Mouse (Mus musculus) midbrain, embryonic 14.5 days (tissue): ENCODE results near the gene Lpin3. TPM values are rescaled to one million over a fixed set of nuclear protein-coding genes. Genes with fewer than 3 reads are reported as not detected.

ENCODE experiments used
- ATAC-seq: fragments of 200-750 bp; cut with Nextera tagmentation; 2 replicates; pipeline ENCODE4 v1.8.0; 2017; ENCODE audit warnings: moderate number of reproducible peaks, moderate library complexity; ENCODE audit not compliant: low FRiP score, low TSS enrichment
- DNase-seq: peaks from one replicate; pipeline ENCODE4 v3.0.0-alpha.2; 2015
- H3K27ac ChIP-seq: fragments of 300-500 bp; sonication (generic); replicated peaks from 2 replicates; pipeline ENCODE4 v1.5.1; 2014; ENCODE audit warnings: mild to moderate bottlenecking, low read depth, low read length, moderate library complexity
- H3K27me3 ChIP-seq: fragments of 300-500 bp; sonication (generic); 2 replicates; pipeline ENCODE4 v1.6.1; 2014; ENCODE audit warnings: low read length, control low read depth, mixed read lengths; ENCODE audit not compliant: control insufficient read depth, insufficient read depth
- H3K36me3 ChIP-seq: fragments of 300-500 bp; sonication (generic); 2 replicates; pipeline ENCODE4 v1.6.1; 2014; ENCODE audit warnings: low read length, control low read depth; ENCODE audit not compliant: control insufficient read depth, insufficient read depth
- H3K4me1 ChIP-seq: fragments of 300-500 bp; sonication (generic); 2 replicates; pipeline ENCODE4 v1.6.1; 2014; ENCODE audit warnings: mild to moderate bottlenecking, antibody characterized with exemption, low read length, control low read depth; ENCODE audit not compliant: control insufficient read depth, insufficient read depth
- H3K4me2 ChIP-seq: fragments of 300-500 bp; sonication (generic); 2 replicates; pipeline ENCODE4 v1.6.1; 2014; ENCODE audit warnings: mild to moderate bottlenecking, low read length, moderate library complexity
- H3K4me3 ChIP-seq: fragments of 300-500 bp; sonication (generic); replicated peaks from 2 replicates; pipeline ENCODE4 v1.5.1; 2014; ENCODE audit warnings: low read depth, low read length
- H3K9ac ChIP-seq: fragments of 300-500 bp; sonication (generic); replicated peaks from 2 replicates; pipeline ENCODE4 v1.6.1; 2014; ENCODE audit warnings: mild to moderate bottlenecking, low read length, moderate library complexity
- H3K9me3 ChIP-seq: fragments of 300-500 bp; sonication (generic); 2 replicates; pipeline ENCODE4 v1.6.1; 2016; ENCODE audit warnings: low read length, control low read depth, mixed read lengths; ENCODE audit not compliant: control insufficient read depth
- WGBS: fragments of 180-500 bp; shearing (Covaris S2); extraction: QIAGEN DNeasy Blood & Tissue Kit; methylation state at CpG from one replicate; pipeline ENCODE4 v1.1.7; 2014; 5-methylcytosine and 5-hydroxymethylcytosine counted together
- polyA plus RNA-seq: library from polyadenylated mRNA; unstranded; fragments of >200 nt; fragmentation: Nextera tagmentation; extraction: Ambion mirVana; gene quantifications from 2 replicates; pipeline ENCODE4 v1.2.1, GENCODE M21; 2014

The Lpin3 gene
- polyA plus RNA-seq, 1 experiment from 2014 or later, result 0.14 TPM

GRCm38 (mm10) chr2:160955331-160955730 lies 74.9 kb downstream of the Lpin3 start:
- no peaks in the 10 kb centered on the region for H3K9me3 ChIP-seq
- WGBS, result 85% methylated on average over 7 of the region's 7 CpGs
- H3K36me3 ChIP-seq, result peaks cover 82% of the 10 kb centered on the region
- ATAC-seq, result no peak
- no peak overlapping the region for H3K4me2 ChIP-seq
- DNase-seq, result peak; percentile 47
- no peak overlapping the region for H3K9ac ChIP-seq
- H3K27me3 ChIP-seq, result no peaks in the 10 kb centered on the region
- H3K27ac ChIP-seq, result no peak overlapping the region
- H3K4me1 ChIP-seq, result no peaks in the 10 kb centered on the region
- H3K4me3 ChIP-seq, result no peak overlapping the region

Other genes with a start within 250 kb of the Lpin3 start
- 83.2 and 83.5 TPM in 2 replicates for gene Top1, start 234.8 kb upstream of the Lpin3 start, polyA plus RNA-seq
- 51.7 and 68.8 TPM in 2 replicates for gene Plcg1, start 149.4 kb upstream of the Lpin3 start, polyA plus RNA-seq
- 16.9 and 17.9 TPM in 2 replicates for gene Zhx3, start 7.7 kb upstream of the Lpin3 start, polyA plus RNA-seq
- 0.30 and 0.45 TPM in 2 replicates for gene Emilin3, start 31.7 kb downstream of the Lpin3 start, polyA plus RNA-seq
- gene Chd6, start 228.4 kb downstream of the Lpin3 start, polyA plus RNA-seq, result 37.8 and 45.9 TPM in 2 replicates